Mouse (Mus musculus): ENCODE data around the gene Prkcb.

The Prkcb gene

GRCm38 (mm10) chr7:122290165-122290564, 1.6 kb downstream of the Prkcb start:
- peak; percentile 37 for DNase-seq

- no peak for DNase-seq
Measured at GRCm38 (mm10) chr7:122290771-122291170, 2.2 kb downstream of the Prkcb start.

GRCm38 (mm10) chr7:122292151-122292550, 3.6 kb downstream of the Prkcb start:
- no peak for DNase-seq

DNA sequence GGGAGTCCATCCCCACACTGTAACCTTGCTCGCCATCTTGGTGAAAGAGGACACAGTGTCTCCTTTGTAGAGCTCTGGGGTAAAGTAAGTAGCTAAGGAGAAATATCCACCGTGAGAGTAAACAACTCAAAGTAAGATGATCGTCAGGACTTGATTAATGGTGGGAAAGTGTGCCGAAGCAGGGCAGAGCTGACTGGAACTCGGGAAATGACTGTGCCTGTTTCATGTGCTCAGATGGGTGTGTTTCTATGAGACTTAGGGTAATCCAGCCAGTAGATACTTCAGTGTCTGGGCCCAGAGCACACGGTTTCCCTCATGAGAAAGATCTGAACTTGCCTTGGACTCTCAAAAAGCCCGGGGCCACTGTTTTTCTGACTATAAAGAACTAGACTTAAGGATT, 5.6 kb downstream of the Prkcb start:
- no peak for DNase-seq

GRCm38 (mm10) chr7:122295363-122295762, 6.8 kb downstream of the Prkcb start:
- DNase-seq = no peak

- DNase-seq = no peak
Measured at GRCm38 (mm10) chr7:122296331-122296730, 7.8 kb downstream of the Prkcb start.

DNA sequence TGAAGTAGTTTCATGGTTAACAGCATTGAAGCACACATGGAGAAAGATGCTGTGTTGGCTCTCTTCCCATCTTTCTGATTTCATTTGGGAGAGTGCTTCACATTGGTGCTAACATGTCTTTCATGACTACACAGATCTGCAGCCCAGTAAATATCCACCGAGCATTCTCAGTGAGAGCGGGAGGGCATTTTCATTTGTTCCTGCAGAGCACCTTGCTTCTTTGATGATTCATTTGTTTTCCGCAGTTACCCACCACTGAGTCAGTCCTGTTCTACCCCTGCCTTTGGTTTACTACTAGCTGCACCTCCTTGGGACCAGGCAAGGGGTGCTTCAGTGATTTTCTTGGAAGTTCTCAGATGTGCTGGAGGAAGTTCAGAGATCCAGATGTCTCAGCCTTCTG, 8.3 kb downstream of the Prkcb start:
- DNase-seq = no peak

DNA sequence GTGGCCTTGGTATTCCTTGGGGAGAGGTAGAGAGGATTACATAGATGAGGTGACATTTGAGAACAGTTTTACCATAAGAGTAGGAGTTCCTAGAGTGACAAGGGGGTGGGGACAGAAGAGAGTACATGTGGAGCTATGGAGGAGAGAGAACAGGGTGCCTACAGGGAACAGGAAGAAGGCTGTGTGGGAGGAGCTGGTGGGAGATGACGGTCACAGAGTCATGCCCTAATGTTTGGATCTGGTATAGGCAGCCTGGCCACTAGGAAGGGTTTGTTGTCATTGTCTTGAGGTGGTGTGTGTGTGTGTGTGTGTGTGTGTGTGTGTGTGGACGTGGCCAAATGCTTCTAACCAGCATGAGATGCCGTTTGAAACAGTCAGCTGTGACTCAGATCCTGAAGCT, 9.1 kb downstream of the Prkcb start:
- no peak for DNase-seq

- no peak for DNase-seq
Measured at GRCm38 (mm10) chr7:122298715-122299114, 10.2 kb downstream of the Prkcb start.

DNA sequence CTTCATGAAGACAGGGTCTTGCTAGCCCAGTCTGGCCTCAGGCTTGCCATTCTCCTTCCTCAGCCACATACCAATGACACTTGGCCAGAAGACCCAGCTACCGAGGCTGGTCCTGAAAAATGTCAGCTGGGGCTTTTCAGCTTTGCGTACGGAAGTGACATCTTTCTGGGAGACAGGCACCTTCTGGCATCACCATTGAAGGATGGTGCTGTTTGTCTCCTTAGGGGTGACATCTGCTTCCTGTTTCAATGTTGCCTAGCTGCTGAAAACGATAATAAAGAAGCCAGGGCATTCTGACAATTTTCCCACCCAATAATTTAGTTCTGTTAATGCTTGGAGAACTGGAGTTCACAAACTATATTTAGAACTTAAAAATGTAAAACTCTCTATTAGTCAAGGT, 12.0 kb downstream of the Prkcb start:
- no peak for DNase-seq

DNA sequence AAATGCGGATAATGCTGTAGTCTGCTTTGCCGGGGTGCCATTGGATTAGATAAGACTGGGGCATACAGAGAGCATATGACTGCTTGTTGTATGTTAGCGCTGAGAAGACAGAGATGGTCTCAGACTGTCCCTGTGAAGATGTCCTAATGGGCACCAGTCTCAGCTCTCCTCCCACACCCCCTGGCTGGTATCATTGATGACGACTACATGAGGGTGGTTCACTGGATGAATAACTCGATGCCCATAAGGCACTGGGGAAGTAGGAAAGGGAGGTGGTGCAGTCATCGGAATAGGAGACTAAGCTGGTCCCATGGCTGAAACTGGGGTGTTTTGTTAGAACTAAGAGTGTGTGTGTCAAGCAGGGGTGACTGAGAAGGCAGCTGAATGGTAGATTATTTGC, 14.0 kb downstream of the Prkcb start:
- no peak for DNase-seq

GRCm38 (mm10) chr7:122303988-122304387, 15.4 kb downstream of the Prkcb start:
- DNase-seq = no peak

- no peak for DNase-seq
Measured at GRCm38 (mm10) chr7:122304521-122304920, 16.0 kb downstream of the Prkcb start.

- no peak for DNase-seq
Measured at GRCm38 (mm10) chr7:122307241-122307640, 18.7 kb downstream of the Prkcb start.

DNA sequence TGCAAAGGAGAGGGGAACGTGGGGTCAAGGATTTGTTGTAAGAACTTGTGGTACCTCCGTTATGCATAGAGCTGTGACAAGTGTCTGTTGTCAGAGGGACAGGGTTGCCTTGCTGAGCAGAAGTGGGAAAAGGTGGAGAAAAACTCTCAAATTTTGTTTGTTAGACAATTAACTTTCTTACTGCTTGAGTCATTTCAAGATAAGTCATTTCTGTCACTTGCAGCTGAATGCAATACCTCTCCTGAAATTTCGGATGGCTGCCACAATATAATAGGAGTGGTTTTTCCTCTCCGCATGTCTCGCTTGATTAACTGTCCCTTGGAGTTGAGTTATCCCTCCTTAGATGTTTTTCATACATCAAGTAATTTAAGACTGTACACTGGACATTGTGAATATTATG, 20.1 kb downstream of the Prkcb start:
- DNase-seq = no peak

DNA sequence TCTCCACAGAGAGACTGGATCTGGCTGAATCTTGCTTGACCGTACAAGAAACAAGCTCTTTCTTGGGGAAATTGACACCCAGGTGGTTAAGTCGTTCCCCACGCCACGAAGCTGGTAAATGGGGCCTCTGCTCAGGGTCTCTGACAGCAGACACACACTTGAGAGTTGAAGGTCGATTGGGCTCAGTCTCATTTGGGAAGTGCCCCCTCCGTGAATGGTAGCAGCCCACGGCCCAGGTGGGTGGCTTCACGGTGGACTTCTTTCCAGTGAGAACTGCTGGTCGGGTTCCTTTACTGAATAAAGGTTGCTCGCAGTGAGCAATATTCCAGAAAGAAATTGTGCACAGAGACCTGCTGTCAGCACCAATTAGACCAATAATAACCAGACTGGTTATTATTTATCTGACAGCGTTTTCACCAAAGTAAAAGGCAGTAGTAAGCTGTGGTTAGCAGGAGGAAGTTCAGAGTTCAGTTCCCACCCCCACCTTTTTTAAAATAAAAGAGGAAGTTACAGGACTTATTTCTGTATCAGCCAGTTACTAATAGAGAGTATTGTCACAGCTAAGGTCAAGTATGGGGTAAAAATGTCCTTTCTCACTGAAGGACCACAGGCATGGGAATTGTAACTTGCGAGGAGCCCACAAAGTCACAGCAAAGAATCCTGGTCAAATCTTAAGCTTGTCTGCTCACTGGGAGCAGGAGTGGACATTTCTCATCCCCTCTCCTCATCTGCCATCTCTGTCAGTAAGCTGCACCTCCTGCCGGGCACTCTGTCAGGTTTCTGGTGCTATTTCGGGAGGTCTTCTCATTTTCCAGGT, 21.6 kb downstream of the Prkcb start:
- no peak for DNase-seq

DNA sequence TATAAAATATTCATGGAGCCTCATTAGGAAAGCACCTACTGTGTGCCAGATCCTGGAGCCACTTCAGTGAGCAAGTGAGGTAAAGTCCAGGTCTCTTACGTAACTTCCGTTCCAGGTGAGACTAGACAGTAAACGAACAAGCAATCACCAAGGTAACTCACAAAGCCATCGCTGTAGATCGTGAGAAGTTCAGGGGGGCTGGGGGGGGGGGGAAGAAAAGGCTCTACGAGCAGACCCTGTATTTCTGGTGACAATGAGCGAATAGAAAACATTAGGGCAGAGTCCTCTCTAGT, 22.1 kb downstream of the Prkcb start:
- DNase-seq = no peak

- no peak for DNase-seq
Measured at GRCm38 (mm10) chr7:122313690-122314477, 25.3 kb downstream of the Prkcb start.

GRCm38 (mm10) chr7:122315720-122316331, 27.3 kb downstream of the Prkcb start:
- DNase-seq = no peak

- no peak for DNase-seq
Measured at GRCm38 (mm10) chr7:122316681-122317080, 28.1 kb downstream of the Prkcb start.

GRCm38 (mm10) chr7:122317485-122317884, 28.9 kb downstream of the Prkcb start:
- no peak for DNase-seq

DNA sequence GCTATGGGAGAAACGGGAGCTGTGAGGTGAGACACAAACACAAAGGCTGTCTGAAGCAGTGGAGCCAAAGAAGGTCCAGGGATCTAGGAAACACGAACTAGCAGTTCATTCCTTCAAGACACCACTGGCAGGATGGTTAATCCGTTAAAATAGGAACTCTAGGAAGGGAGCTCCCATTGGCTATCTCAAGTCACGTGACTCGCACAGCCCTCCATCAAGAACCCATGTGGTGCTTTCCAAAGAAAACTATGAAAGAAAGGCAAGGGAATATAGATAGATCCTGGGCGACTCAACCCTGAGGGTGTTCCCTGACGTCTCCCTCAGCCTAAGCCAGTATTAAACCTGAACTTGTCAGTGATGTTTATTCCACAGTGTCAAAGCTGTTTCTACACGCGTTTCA, 31.0 kb downstream of the Prkcb start:
- no peak for DNase-seq

DNA sequence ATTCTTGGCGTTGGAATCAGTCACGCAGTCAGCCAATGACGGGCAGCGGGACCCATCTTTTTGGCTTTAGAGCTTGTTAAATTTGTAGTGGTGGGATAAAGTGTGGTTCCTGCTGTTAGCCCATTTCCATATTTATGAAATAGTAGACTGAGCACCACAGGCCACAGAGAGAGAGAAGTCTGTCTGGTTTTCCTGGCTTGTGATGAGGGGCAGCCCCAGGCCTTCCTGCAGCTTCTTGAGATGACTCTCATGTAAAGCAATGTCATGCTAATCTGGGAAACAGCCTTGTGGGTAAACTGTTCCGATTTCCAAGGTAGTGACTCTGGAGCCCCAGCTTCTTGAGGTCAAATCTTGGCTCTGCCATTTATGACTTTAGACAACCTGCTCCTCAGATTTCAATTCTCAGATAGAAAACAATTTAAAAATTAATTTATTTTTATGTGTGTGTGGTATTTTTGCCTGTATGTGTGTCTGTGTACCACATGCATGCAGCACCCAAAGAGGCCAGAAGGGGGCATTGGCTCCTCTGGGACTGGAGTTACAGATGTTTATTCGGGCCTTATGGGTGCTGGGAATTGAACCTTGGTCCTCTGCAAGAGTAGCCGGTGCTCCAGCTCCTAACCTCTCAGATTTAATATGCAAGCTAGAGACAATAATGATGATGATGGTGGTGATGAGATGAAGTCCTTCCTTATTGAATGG, 32.4 kb downstream of the Prkcb start:
- DNase-seq = no peak
